Mouse (Mus musculus) thymus, adult 2 months (tissue): ENCODE data around the gene Gan.

ENCODE experiments used
- CTCF ChIP-seq: fragments of 200-500 bp; IDR thresholded peaks from 2 replicates; pipeline ENCODE4 v1.5.1; 2012; ENCODE audit warnings: mild to moderate bottlenecking, control low read depth, low read length, moderate library complexity, borderline replicate concordance; ENCODE audit not compliant: control insufficient read depth, poor library complexity, insufficient read depth; ENCODE audit errors: extremely low read depth
- POLR2A ChIP-seq: fragments of 200-500 bp; IDR thresholded peaks from 2 replicates; pipeline ENCODE4 v1.6.1; 2012; ENCODE audit warnings: mild to moderate bottlenecking, low read length, control low read depth, moderate library complexity; ENCODE audit not compliant: control insufficient read depth, poor library complexity, insufficient read depth; ENCODE audit errors: extremely low read depth

GRCm38 (mm10) chr8:117248341-117248740 is 90.4 kb downstream of the Gan start:
- no peak for TF ChIP-seq POLR2A
- no peak for TF ChIP-seq CTCF
